Mouse (Mus musculus) megakaryocyte, embryonic 14.5 days (primary cell): ENCODE results near the gene Olfr117. TPM values are rescaled to one million over a fixed set of nuclear protein-coding genes. Genes with fewer than 3 reads are reported as not detected.
"Not testable (repeated sequence)": the region's sequence is repeated elsewhere in the genome, so short reads cannot be mapped to it uniquely, and the experiment has no call there.

Source experiments
- H3K27me3 ChIP-seq: replicated peaks from 2 replicates; pipeline ENCODE3; 2012; ENCODE audit warnings: inconsistent platforms
- H3K36me3 ChIP-seq: replicated peaks from 2 replicates; pipeline ENCODE3; 2012; ENCODE audit warnings: low read length, inconsistent platforms, mixed read lengths
- H3K4me1 ChIP-seq: 2 replicates; pipeline ENCODE4 v1.6.1; 2012; ENCODE audit warnings: inconsistent platforms
- H3K4me3 ChIP-seq: replicated peaks from 2 replicates; pipeline ENCODE3; 2012; ENCODE audit warnings: moderate library complexity, mild to moderate bottlenecking, inconsistent platforms
- H3K9me3 ChIP-seq: 2 replicates; pipeline ENCODE4 v1.6.1; 2012; ENCODE audit warnings: inconsistent platforms
- FLI1 ChIP-seq: IDR thresholded peaks from 2 replicates; pipeline ENCODE4 v1.6.1; 2012; ENCODE audit warnings: low read length, inconsistent platforms, mixed read lengths
- GATA1 ChIP-seq: IDR thresholded peaks from 3 replicates; pipeline ENCODE4 v1.6.1; 2012; ENCODE audit warnings: mixed read lengths, low read length, inconsistent platforms, borderline replicate concordance
- polyA plus RNA-seq: library from polyadenylated mRNA; stranded (reverse); fragments of >175 nt; gene quantifications from 2 replicates; pipeline ENCODE4 v1.2.3, GENCODE M21; 2012; ENCODE audit warnings: low replicate concordance; ENCODE audit not compliant: insufficient read depth

Gene Olfr117
- not detected in 2 replicates for polyA plus RNA-seq

- TF ChIP-seq FLI1 (no peak), GATA1 (no peak)
- H3K27me3 ChIP-seq: no peaks in the 10 kb centered on the region
- H3K4me3 ChIP-seq: no peak within 1 kb of the TSS
- no peaks in the 10 kb centered on the region for H3K4me1 ChIP-seq
- H3K9me3 ChIP-seq: no peaks in the 10 kb centered on the region
- no peaks in the 10 kb centered on the region for H3K36me3 ChIP-seq
Measured at GRCm38 (mm10) chr17:37663682-37664081, at the start of gene Olfr117. Gene Olfr117, minus strand, starts transcription at chr17:37663782.

DNA sequence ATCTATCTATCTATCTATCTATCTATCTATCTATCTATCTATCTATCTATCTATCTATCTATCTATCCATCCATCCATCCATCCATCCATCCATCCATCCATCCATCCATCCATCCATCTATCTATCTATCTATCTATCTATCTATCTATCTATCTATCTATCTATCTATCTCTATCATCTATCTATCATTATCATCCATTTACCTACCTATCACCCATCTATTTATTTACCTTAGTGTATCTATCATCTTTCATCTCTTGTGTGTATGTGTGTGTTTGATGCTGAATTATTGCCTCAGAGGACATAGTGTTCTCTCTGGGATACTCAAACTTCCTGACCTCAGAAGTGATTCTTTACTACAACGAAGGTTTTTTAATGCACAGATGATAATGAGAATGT lies 32.7 kb upstream of the Olfr117 start, which contains the start of gene Olfr119:
Gene Olfr119 (plus strand): TSS at position 301 of the 400 bp plus-strand sequence.
- H3K4me1 ChIP-seq, H3K36me3 ChIP-seq, H3K4me3 ChIP-seq, H3K27me3 ChIP-seq, H3K9me3 ChIP-seq: not testable (repeated sequence)

DNA sequence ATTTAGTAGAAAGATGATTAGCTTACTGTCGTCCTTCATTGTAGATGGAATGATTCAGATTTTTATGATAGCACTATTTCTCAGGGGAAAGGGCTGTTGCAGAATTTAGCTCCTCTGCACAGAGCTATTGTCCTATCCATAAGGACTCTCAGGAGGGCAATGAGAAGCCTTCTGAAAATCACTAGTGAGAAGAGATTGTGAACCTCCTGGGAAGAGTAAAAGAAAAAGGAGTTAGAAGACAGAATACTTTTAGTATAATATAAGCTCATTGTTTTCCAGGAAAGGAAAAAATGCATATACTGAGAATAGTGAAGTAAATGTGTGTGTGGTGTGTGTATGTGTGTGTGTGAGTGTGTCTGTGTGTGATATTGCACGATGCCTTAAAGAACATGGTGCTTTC lies 3.1 kb upstream of the Olfr117 start, which contains the start of gene Olfr118:
Gene Olfr118 (plus strand): TSS at position 301 of the 400 bp plus-strand sequence.
- no peaks in the 10 kb centered on the region for H3K4me1 ChIP-seq
- H3K27me3 ChIP-seq: no peaks in the 10 kb centered on the region
- no peaks in the 10 kb centered on the region for H3K36me3 ChIP-seq
- TF ChIP-seq FLI1: no peak
- TF ChIP-seq GATA1: no peak
- no peak within 1 kb of the TSS for H3K4me3 ChIP-seq
- no peaks in the 10 kb centered on the region for H3K9me3 ChIP-seq

GRCm38 (mm10) chr17:37627009-37627408 lies 36.6 kb downstream of the Olfr117 start, which contains the start of the genes Olfr115 and Olfr116:
Gene Olfr115, minus strand, starts transcription at chr17:37627109.
Gene Olfr116, minus strand, starts transcription at chr17:37627199.
- Histone ChIP-seq H3K4me1 (no peaks in the 10 kb centered on the region), H3K27me3 (no peaks in the 10 kb centered on the region), H3K36me3 (no peaks in the 10 kb centered on the region), H3K4me3 (no peak within 1 kb of the TSS), H3K9me3 (peaks cover 6% of the 10 kb centered on the region)
- TF ChIP-seq GATA1 (no peak), FLI1 (no peak)

Other genes starting within 250 kb of the Olfr117 start
- not detected in 2 replicates for gene Olfr108, start 218.3 kb downstream of the Olfr117 start, polyA plus RNA-seq
- gene Olfr109, start 204.9 kb downstream of the Olfr117 start, polyA plus RNA-seq: not detected in 2 replicates
- gene H2-M2, start 180.2 kb downstream of the Olfr117 start, polyA plus RNA-seq: 0.08 TPM in 1 of 2 replicates, not detected in the other
- not detected in 2 replicates for gene Olfr110, start 171.3 kb downstream of the Olfr117 start, polyA plus RNA-seq
- gene Olfr111, start 155.8 kb downstream of the Olfr117 start, polyA plus RNA-seq: not detected in 2 replicates
- not detected in 2 replicates for gene Olfr112, start 94.3 kb downstream of the Olfr117 start, polyA plus RNA-seq
- not detected in 2 replicates for gene Olfr113, start 86.1 kb downstream of the Olfr117 start, polyA plus RNA-seq
- gene Olfr114, start 71.0 kb downstream of the Olfr117 start, polyA plus RNA-seq: not detected in 2 replicates
- not detected in 2 replicates for gene Olfr115, start 36.7 kb downstream of the Olfr117 start, polyA plus RNA-seq
- not detected in 2 replicates for gene Olfr116, start 36.6 kb downstream of the Olfr117 start, polyA plus RNA-seq
- gene Olfr118, start 3.2 kb upstream of the Olfr117 start, polyA plus RNA-seq: not detected in 2 replicates
- not detected in 2 replicates for gene Olfr119, start 32.8 kb upstream of the Olfr117 start, polyA plus RNA-seq
- gene Olfr120, start 58.0 kb upstream of the Olfr117 start, polyA plus RNA-seq: not detected in 2 replicates
- gene Olfr121, start 85.1 kb upstream of the Olfr117 start, polyA plus RNA-seq: not detected in 2 replicates
- not detected in 2 replicates for gene Olfr122, start 104.8 kb upstream of the Olfr117 start, polyA plus RNA-seq
- not detected in 2 replicates for gene Olfr123, start 129.7 kb upstream of the Olfr117 start, polyA plus RNA-seq
- not detected in 2 replicates for gene Olfr124, start 136.1 kb upstream of the Olfr117 start, polyA plus RNA-seq
- not detected in 2 replicates for gene Olfr125, start 169.2 kb upstream of the Olfr117 start, polyA plus RNA-seq
- gene Olfr126, start 183.7 kb upstream of the Olfr117 start, polyA plus RNA-seq: not detected in 2 replicates
- gene Olfr127, start 236.7 kb upstream of the Olfr117 start, polyA plus RNA-seq: not detected in 2 replicates